Mouse (Mus musculus) hindbrain, embryonic 16.5 days (tissue): ENCODE results near the gene Neurod2. TPM values are rescaled to one million over a fixed set of nuclear protein-coding genes. Genes with fewer than 3 reads are reported as not detected.
A peak's percentile ranks its signal among the peaks of the same experiment; 100 is the strongest.

Experiments used
- ATAC-seq: fragments of 200-750 bp; cut with Nextera tagmentation; 2 replicates; pipeline ENCODE4 v1.8.0; 2017; ENCODE audit warnings: moderate TSS enrichment, moderate library complexity
- H3K27ac ChIP-seq: fragments of 300-500 bp; sonication (generic); 2 replicates; pipeline ENCODE4 v1.5.1; 2014; ENCODE audit warnings: low read depth, mild to moderate bottlenecking, control low read depth, low read length, moderate library complexity
- H3K27me3 ChIP-seq: fragments of 300-500 bp; sonication (generic); replicated peaks from 2 replicates; pipeline ENCODE4 v1.6.1; 2014; ENCODE audit warnings: low read length; ENCODE audit not compliant: control insufficient read depth, insufficient read depth
- H3K36me3 ChIP-seq: fragments of 300-500 bp; sonication (generic); 2 replicates; pipeline ENCODE4 v1.6.1; 2014; ENCODE audit warnings: mild to moderate bottlenecking, low read length, moderate library complexity, mixed read lengths; ENCODE audit not compliant: control insufficient read depth, insufficient read depth
- H3K4me1 ChIP-seq: fragments of 300-500 bp; sonication (generic); 2 replicates; pipeline ENCODE4 v1.6.1; 2014; ENCODE audit warnings: low read depth, low read length; ENCODE audit not compliant: control insufficient read depth, insufficient read depth
- H3K4me2 ChIP-seq: fragments of 300-500 bp; sonication (generic); 2 replicates; pipeline ENCODE4 v1.6.1; 2014; ENCODE audit warnings: mild to moderate bottlenecking, low read length, control low read depth, moderate library complexity
- H3K4me3 ChIP-seq: fragments of 300-500 bp; sonication (generic); 2 replicates; pipeline ENCODE4 v1.5.1; 2014; ENCODE audit warnings: mild to moderate bottlenecking, low read length, control low read depth, moderate library complexity
- H3K9ac ChIP-seq: fragments of 300-500 bp; sonication (generic); 2 replicates; pipeline ENCODE4 v1.6.1; 2014; ENCODE audit warnings: low read depth, mild to moderate bottlenecking, control low read depth, low read length, moderate library complexity
- H3K9me3 ChIP-seq: fragments of 300-500 bp; sonication (generic); 2 replicates; pipeline ENCODE4 v1.6.1; 2014; ENCODE audit warnings: mild to moderate bottlenecking, low read length, moderate library complexity; ENCODE audit not compliant: control insufficient read depth
- WGBS: fragments of 180-500 bp; shearing (Covaris S2); extraction: QIAGEN DNeasy Blood & Tissue Kit; methylation state at CpG from one replicate; pipeline ENCODE4 v1.1.7; 2014; 5-methylcytosine and 5-hydroxymethylcytosine counted together
- polyA plus RNA-seq: library from polyadenylated mRNA; unstranded; fragments of >200 nt; fragmentation: Nextera tagmentation; extraction: Ambion mirVana; gene quantifications from 2 replicates; pipeline ENCODE4 v1.2.1, GENCODE M21; 2015

Neurod2 gene
- 22.9 and 23.4 TPM in 2 replicates for polyA plus RNA-seq

DNA sequence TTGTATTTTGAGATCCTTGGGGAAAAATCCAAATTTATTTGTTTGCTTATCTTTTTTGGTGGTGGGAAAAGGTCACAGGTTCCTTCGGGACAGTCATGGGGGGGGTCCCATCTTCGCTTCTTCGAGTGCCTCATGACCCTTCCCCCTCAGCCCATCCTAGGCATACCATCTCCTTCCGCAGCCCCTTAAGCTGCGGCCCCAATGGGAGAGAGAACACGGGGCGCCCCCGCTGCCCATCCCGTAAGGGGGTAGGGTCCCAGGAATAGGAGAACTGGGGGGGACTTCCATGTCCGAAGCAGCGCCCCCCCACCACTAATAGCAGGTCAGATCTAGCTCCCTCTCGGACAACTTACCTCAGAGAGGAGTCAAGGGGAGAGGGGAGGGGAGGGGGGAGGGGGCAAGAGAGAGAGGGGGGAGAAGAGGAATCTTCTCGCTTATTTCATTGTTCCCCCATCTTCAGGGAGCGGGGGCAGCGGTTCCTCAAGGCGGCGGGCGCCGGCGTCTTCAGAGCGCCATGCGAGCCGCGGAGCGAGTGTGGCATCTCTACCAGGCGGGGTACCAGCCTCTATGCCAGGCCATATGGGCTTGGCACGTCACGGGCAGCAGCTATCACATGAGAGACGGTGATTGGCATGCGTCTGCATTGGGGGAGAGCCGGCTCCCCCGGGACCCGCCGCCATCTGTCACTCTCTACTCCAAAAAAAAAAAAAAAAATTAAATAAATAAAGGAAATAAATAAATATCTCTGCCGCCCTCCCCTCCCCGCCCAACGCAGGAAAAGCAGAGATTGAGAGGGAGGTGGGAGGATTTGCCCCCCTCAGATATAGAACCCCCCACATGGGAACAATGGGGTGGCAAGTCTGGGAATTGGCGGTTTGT lies at the start of gene Neurod2:
Gene Neurod2 (minus strand): TSS at position 568 of the 879 bp plus-strand sequence.
- Histone ChIP-seq H3K4me2 (peak within 1 kb of the TSS; percentile 55), H3K36me3 (no peaks in the 10 kb centered on the region), H3K4me3 (peak within 1 kb of the TSS; percentile 49), H3K9me3 (no peaks in the 10 kb centered on the region), H3K9ac (peak within 1 kb of the TSS; percentile 67), H3K27me3 (peaks cover 47% of the 10 kb centered on the region), H3K4me1 (peaks cover 22% of the 10 kb centered on the region), H3K27ac (peak within 1 kb of the TSS; percentile 86)
- under 1% methylated on average over 38 of the region's 38 CpGs for WGBS
- peak; percentile 70 for ATAC-seq

- H3K9me3 ChIP-seq, result no peaks in the 10 kb centered on the region
- 83% methylated on average over 10 of the region's 11 CpGs for WGBS
- H3K9ac ChIP-seq, result no peak overlapping the region
- peaks cover 32% of the 10 kb centered on the region for H3K36me3 ChIP-seq
- H3K27me3 ChIP-seq, result no peaks in the 10 kb centered on the region
- no peak overlapping the region for H3K27ac ChIP-seq
- no peak overlapping the region for H3K4me3 ChIP-seq
- no peaks in the 10 kb centered on the region for H3K4me1 ChIP-seq
- no peak overlapping the region for H3K4me2 ChIP-seq
- ATAC-seq, result no peak
Measured at GRCm38 (mm10) chr11:98377787-98378186, 48.3 kb upstream of the Neurod2 start.

GRCm38 (mm10) chr11:98376756-98377155 lies 47.3 kb upstream of the Neurod2 start:
- no peak overlapping the region for H3K9ac ChIP-seq
- no peak overlapping the region for H3K27ac ChIP-seq
- H3K36me3 ChIP-seq, result peaks cover 32% of the 10 kb centered on the region
- H3K4me2 ChIP-seq, result no peak overlapping the region
- no peak for ATAC-seq
- H3K4me3 ChIP-seq, result no peak overlapping the region
- H3K27me3 ChIP-seq, result no peaks in the 10 kb centered on the region
- 78% methylated on average over 5 of the region's 5 CpGs for WGBS
- no peaks in the 10 kb centered on the region for H3K9me3 ChIP-seq
- H3K4me1 ChIP-seq, result peaks cover 5% of the 10 kb centered on the region; the same call in 1 of the 2 replicates

DNA sequence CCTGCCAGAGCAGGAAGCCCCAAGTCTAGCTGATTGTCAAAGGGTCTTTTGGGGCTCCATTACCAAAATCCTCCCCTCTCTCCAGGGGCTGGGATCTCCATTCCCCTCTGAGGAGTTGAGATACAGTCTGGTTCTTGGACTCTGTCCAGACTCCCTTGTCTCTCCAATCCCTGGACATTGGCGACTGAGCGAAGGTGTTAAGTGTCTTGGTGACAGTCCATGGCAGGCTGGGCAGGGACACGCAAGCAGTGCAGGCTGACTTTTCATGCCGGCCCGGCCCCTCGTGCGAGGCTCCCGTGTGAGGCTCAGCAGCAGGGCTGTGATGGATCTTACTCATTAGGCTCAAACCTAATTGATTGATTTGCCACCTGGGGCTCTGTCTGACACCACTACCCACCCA lies 44.8 kb upstream of the Neurod2 start:
- H3K4me1 ChIP-seq, result peaks cover 15% of the 10 kb centered on the region
- H3K4me2 ChIP-seq, result no peak overlapping the region
- 53% methylated on average over 8 of the region's 8 CpGs for WGBS
- H3K4me3 ChIP-seq, result no peak overlapping the region
- H3K9ac ChIP-seq, result no peak overlapping the region
- H3K9me3 ChIP-seq, result no peaks in the 10 kb centered on the region
- no peak for ATAC-seq
- H3K27ac ChIP-seq, result no peak overlapping the region
- H3K27me3 ChIP-seq, result no peaks in the 10 kb centered on the region
- H3K36me3 ChIP-seq, result peaks cover 24% of the 10 kb centered on the region

DNA sequence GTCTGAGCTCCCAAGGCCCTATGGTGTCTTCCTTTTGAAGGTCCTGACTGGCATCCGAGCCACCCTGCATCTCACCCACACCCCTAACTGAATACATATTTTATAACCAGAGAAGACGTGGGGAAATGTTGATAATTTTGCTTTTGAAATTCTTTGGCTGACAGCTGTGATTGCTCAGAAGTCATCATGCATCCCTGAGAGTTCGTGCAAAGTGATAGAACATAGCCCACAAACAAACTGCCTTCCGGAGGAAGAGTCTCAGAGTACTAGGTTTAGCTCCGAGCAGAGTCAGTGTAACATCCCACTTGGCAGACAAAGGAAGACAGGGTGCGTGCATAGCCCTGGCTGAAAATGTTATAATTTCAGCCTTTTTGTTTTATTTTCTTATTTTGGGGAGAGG lies 43.8 kb upstream of the Neurod2 start:
- 87% methylated on average over 6 of the region's 6 CpGs for WGBS
- no peak for ATAC-seq

GRCm38 (mm10) chr11:98372406-98372805 lies 43.0 kb upstream of the Neurod2 start:
- H3K9me3 ChIP-seq, result no peaks in the 10 kb centered on the region
- H3K9ac ChIP-seq, result no peak overlapping the region
- no peak overlapping the region for H3K4me3 ChIP-seq
- H3K27ac ChIP-seq, result no peak overlapping the region
- 12% methylated on average over 2 of the region's 2 CpGs for WGBS
- H3K4me1 ChIP-seq, result peaks cover 15% of the 10 kb centered on the region
- H3K4me2 ChIP-seq, result no peak overlapping the region
- H3K27me3 ChIP-seq, result no peaks in the 10 kb centered on the region
- ATAC-seq, result no peak
- peaks cover 15% of the 10 kb centered on the region for H3K36me3 ChIP-seq

More for the DNA sequence above, 43.8 kb upstream of the Neurod2 start:
- Histone ChIP-seq H3K36me3 (peaks cover 22% of the 10 kb centered on the region), H3K9me3 (no peaks in the 10 kb centered on the region), H3K4me1 (peaks cover 15% of the 10 kb centered on the region), H3K4me3 (no peak overlapping the region), H3K27ac (no peak overlapping the region), H3K9ac (no peak overlapping the region), H3K4me2 (no peak overlapping the region), H3K27me3 (no peaks in the 10 kb centered on the region)

GRCm38 (mm10) chr11:98371556-98372240 lies 42.2 kb upstream of the Neurod2 start:
- Histone ChIP-seq H3K36me3 (peaks cover 8% of the 10 kb centered on the region), H3K4me2 (no peak overlapping the region), H3K4me1 (peaks cover 15% of the 10 kb centered on the region), H3K4me3 (no peak overlapping the region), H3K9ac (peak overlapping the region; percentile 39), H3K27ac (no peak overlapping the region), H3K9me3 (no peaks in the 10 kb centered on the region), H3K27me3 (no peaks in the 10 kb centered on the region)
- WGBS, result 29% methylated on average over 6 of the region's 10 CpGs
- peak; percentile 72 for ATAC-seq

- no peak overlapping the region for H3K27ac ChIP-seq
- H3K4me3 ChIP-seq, result no peak overlapping the region
- H3K27me3 ChIP-seq, result no peaks in the 10 kb centered on the region
- ATAC-seq, result no peak
- H3K36me3 ChIP-seq, result peaks cover 3% of the 10 kb centered on the region; the same call in 1 of the 2 replicates
- H3K4me2 ChIP-seq, result no peak overlapping the region
- H3K9me3 ChIP-seq, result no peaks in the 10 kb centered on the region
- peaks cover 15% of the 10 kb centered on the region for H3K4me1 ChIP-seq
- 84% methylated on average over 2 of the region's 2 CpGs for WGBS
- H3K9ac ChIP-seq, result no peak overlapping the region
Measured at GRCm38 (mm10) chr11:98370588-98370987, 41.1 kb upstream of the Neurod2 start.

DNA sequence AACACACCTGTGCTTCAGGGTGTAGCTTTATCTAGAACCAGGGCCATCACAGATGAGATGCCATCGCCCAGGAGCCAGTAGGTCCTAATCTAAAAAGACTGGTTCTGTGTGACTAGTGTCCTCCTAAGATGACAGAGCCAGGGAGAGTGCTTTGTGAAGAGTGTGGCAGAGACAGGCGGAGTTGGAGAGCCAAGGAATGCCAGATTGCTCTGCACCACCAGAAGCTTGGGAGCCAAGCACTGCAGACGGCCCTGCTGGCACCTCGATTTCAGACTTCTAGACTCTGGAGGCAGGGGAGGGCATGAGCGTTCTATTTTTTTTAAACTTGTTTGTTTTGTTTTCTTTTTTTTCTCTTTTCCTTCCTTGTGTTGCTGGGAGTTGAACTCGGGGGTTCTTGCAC lies 39.9 kb upstream of the Neurod2 start:
- no peaks in the 10 kb centered on the region for H3K9me3 ChIP-seq
- WGBS, result 66% methylated on average over 6 of the region's 6 CpGs
- no peak overlapping the region for H3K9ac ChIP-seq
- ATAC-seq, result no peak
- H3K4me1 ChIP-seq, result peaks cover 15% of the 10 kb centered on the region
- H3K4me2 ChIP-seq, result no peak overlapping the region
- H3K27me3 ChIP-seq, result no peaks in the 10 kb centered on the region
- no peak overlapping the region for H3K4me3 ChIP-seq
- H3K36me3 ChIP-seq, result no peaks in the 10 kb centered on the region
- H3K27ac ChIP-seq, result no peak overlapping the region
